ENCODE assay signal across 8 mouse cellular contexts in genomic region chr14:20545529-20546331, GRCm38 (mm10). TPM values are rescaled to one million over a fixed set of nuclear protein-coding genes. Genes with fewer than 3 reads are reported as not detected.
DNase-seq lines count a peak whose midpoint lies in the region; ATAC-seq and TF ChIP-seq lines count a peak whose summit lies in the region.

No protein-coding gene starts in this region.

- peaks cover 0 to 45% of the 10 kb centered on the region in 2 experiments; a peak in 2 of 4 replicates for H3K4me1 ChIP-seq in CH12.LX (ENCODE audit: control insufficient read depth in 1 of 2, insufficient read depth in 2 of 2)
- H3K4me1 ChIP-seq in forebrain, embryonic 11.5 days (replicated peaks; ENCODE audit: control insufficient read depth, insufficient read depth, low read length): peaks cover 3% of the 10 kb centered on the region; the same call in 1 of the 2 replicates
- H3K4me1 ChIP-seq in heart, postnatal 0 days (ENCODE audit: control insufficient read depth, insufficient read depth): peaks cover 5% of the 10 kb centered on the region; the same call in 1 of the 2 replicates
- peaks cover 15% of the 10 kb centered on the region for H3K4me1 ChIP-seq in liver, postnatal 0 days (ENCODE audit: insufficient read depth)
- peaks cover 11% of the 10 kb centered on the region; the same call in 1 of the 2 replicates for H3K4me1 ChIP-seq in neural tube, embryonic 14.5 days (ENCODE audit: control insufficient read depth, insufficient read depth, low read length)

- no peak for TF ChIP-seq CTCF in CH12.LX (conservative IDR thresholded peaks at IDR 0.05 in 1 of 2, IDR thresholded peaks at IDR 0.05 in 1 of 2; ENCODE audit: low read depth in 2 of 2, low read length in 2 of 2)
- no peak for TF ChIP-seq CTCF in heart, postnatal 0 days (IDR thresholded peaks at IDR 0.05; ENCODE audit: low read depth)
- no peak for TF ChIP-seq CTCF in liver, postnatal 0 days (IDR thresholded peaks at IDR 0.05; ENCODE audit: low read depth)

- peak overlapping the region; percentile 94 for H3K9ac ChIP-seq in CH12.LX (ENCODE audit: insufficient read depth, low read depth)
- H3K9ac ChIP-seq in forebrain, embryonic 11.5 days (ENCODE audit: low read length): peak overlapping the region; percentile 93
- H3K9ac ChIP-seq in heart, postnatal 0 days (replicated peaks; ENCODE audit: low read depth, low read length): peak overlapping the region; percentile 95
- peak overlapping the region; percentile 90 for H3K9ac ChIP-seq in liver, postnatal 0 days (replicated peaks)
- H3K9ac ChIP-seq in neural tube, embryonic 14.5 days (replicated peaks; ENCODE audit: low read depth, low read length): peak overlapping the region; percentile 93

- H3K27me3 ChIP-seq in CH12.LX (replicated peaks): no peaks in the 10 kb centered on the region
- H3K27me3 ChIP-seq in forebrain, embryonic 11.5 days (ENCODE audit: control insufficient read depth, insufficient read depth, low read length): no peaks in the 10 kb centered on the region
- no peaks in the 10 kb centered on the region for H3K27me3 ChIP-seq in heart, postnatal 0 days (ENCODE audit: control insufficient read depth, insufficient read depth, low read length)
- H3K27me3 ChIP-seq in liver, postnatal 0 days (ENCODE audit: insufficient read depth, low read length): no peaks in the 10 kb centered on the region
- H3K27me3 ChIP-seq in neural tube, embryonic 14.5 days (ENCODE audit: control insufficient read depth, insufficient read depth, low read length): no peaks in the 10 kb centered on the region

- peak; percentile 97 for ATAC-seq in forebrain, embryonic 11.5 days (replicated peaks; ENCODE audit: low FRiP score)
- ATAC-seq in heart, postnatal 0 days (ENCODE audit: insufficient read depth, low read depth): peak; percentile 97
- peak; percentile 98 for ATAC-seq in liver, postnatal 0 days
- peak; percentile 93 for ATAC-seq in neural tube, embryonic 14.5 days (ENCODE audit: low read depth)

- dilution Hi-C loops in CH12.LX (cut with MboI; ENCODE audit: extremely low pct_ligation_motif_present, extremely low pct_unique_long_range_greater_than_20kb, low sequenced_read_pairs): no loop called here

- no peak for TF ChIP-seq EP300 in CH12.LX (IDR thresholded peaks at IDR 0.05; ENCODE audit: low read length)
- 0 out of 2 replicates have a peak, but pooled peaks have one; percentile 42 for TF ChIP-seq EP300 in heart, postnatal 0 days (IDR thresholded peaks at IDR 0.05; ENCODE audit: low read depth)
- TF ChIP-seq EP300 in liver, postnatal 0 days (IDR thresholded peaks at IDR 0.05; ENCODE audit: low read depth): no peak

- H3K4me2 ChIP-seq in CH12.LX (ENCODE audit: insufficient read depth, low read depth, poor library complexity, severe bottlenecking): no peak overlapping the region
- peak overlapping the region; percentile 62 for H3K4me2 ChIP-seq in forebrain, embryonic 11.5 days (ENCODE audit: low read depth, low read length, severe bottlenecking)
- peak overlapping the region; percentile 65 for H3K4me2 ChIP-seq in heart, postnatal 0 days (ENCODE audit: low read depth, low read length)
- peak overlapping the region; percentile 76 for H3K4me2 ChIP-seq in liver, postnatal 0 days (ENCODE audit: low read depth, low read length)
- H3K4me2 ChIP-seq in neural tube, embryonic 14.5 days (ENCODE audit: low read depth, low read length): peak overlapping the region; percentile 58

- H3K36me3 ChIP-seq in CH12.LX (replicated peaks in 1 of 2; ENCODE audit: control insufficient read depth in 1 of 2, insufficient read depth in 1 of 2, low read length in 1 of 2): peaks cover 15 to 31% of the 10 kb centered on the region in 2 experiments
- H3K36me3 ChIP-seq in forebrain, embryonic 11.5 days (ENCODE audit: control insufficient read depth, insufficient read depth, low read length): peaks cover 2% of the 10 kb centered on the region; the same call in 1 of the 2 replicates
- peaks cover 28% of the 10 kb centered on the region for H3K36me3 ChIP-seq in heart, postnatal 0 days (replicated peaks; ENCODE audit: control insufficient read depth, insufficient read depth, low read length)
- no peaks in the 10 kb centered on the region; the same call in 1 of the 2 replicates for H3K36me3 ChIP-seq in liver, postnatal 0 days (replicated peaks; ENCODE audit: insufficient read depth, low read length)
- H3K36me3 ChIP-seq in neural tube, embryonic 14.5 days (ENCODE audit: control insufficient read depth, insufficient read depth, low read length): 0 out of 2 replicates have a peak, but pooled peaks cover 5% of the 10 kb centered on the region

- WGBS in forebrain, embryonic 11.5 days: under 1% methylated on average over 56 of the region's 67 CpGs
- WGBS in heart, postnatal 0 days: under 1% methylated on average over 52 of the region's 67 CpGs
- under 1% methylated on average over 67 of the region's 67 CpGs for WGBS in large intestine, adult 2 months
- WGBS in liver, postnatal 0 days (ENCODE audit: insufficient replicate concordance): 2% methylated on average over 53 of the region's 67 CpGs
- under 1% methylated on average over 52 of the region's 67 CpGs for WGBS in neural tube, embryonic 14.5 days

- peak; percentile 86 for TF ChIP-seq POLR2A in CH12.LX (IDR thresholded peaks at IDR 0.05; ENCODE audit: low read depth, low read length)

- peak overlapping the region; percentile 81 to 94 (median 84) for H3K4me3 ChIP-seq in CH12.LX (replicated peaks in 1 of 3; ENCODE audit: low read depth in 2 of 3, low read length in 2 of 3, poor library complexity in 1 of 3)
- peak overlapping the region; percentile 87 for H3K4me3 ChIP-seq in forebrain, embryonic 11.5 days (ENCODE audit: low read depth, low read length)
- H3K4me3 ChIP-seq in heart, postnatal 0 days (ENCODE audit: low read depth, low read length): peak overlapping the region; percentile 65
- peak overlapping the region; percentile 76 for H3K4me3 ChIP-seq in liver, postnatal 0 days (ENCODE audit: low read depth, low read length)
- H3K4me3 ChIP-seq in neural tube, embryonic 14.5 days (ENCODE audit: low read depth, low read length): peak overlapping the region; percentile 95

- no peak for TF ChIP-seq RAD21 in CH12.LX (IDR thresholded peaks at IDR 0.05; ENCODE audit: low read depth, low read length)

- peaks cover 29% of the 10 kb centered on the region for H3K79me2 ChIP-seq in CH12.LX (replicated peaks; ENCODE audit: control insufficient read depth, extremely low read depth, insufficient read depth, poor library complexity, severe bottlenecking)

- H3K9me3 ChIP-seq in CH12.LX (replicated peaks; ENCODE audit: low read length): no peaks in the 10 kb centered on the region
- H3K9me3 ChIP-seq in forebrain, embryonic 11.5 days (ENCODE audit: control insufficient read depth, low read length): no peaks in the 10 kb centered on the region
- H3K9me3 ChIP-seq in heart, postnatal 0 days (replicated peaks; ENCODE audit: control insufficient read depth, low read length): no peaks in the 10 kb centered on the region
- H3K9me3 ChIP-seq in liver, postnatal 0 days (ENCODE audit: low read length): no peaks in the 10 kb centered on the region
- no peaks in the 10 kb centered on the region for H3K9me3 ChIP-seq in neural tube, embryonic 14.5 days (ENCODE audit: control insufficient read depth, low read length)

- in situ Hi-C loops in CH12.LX (cut with MboI; ENCODE audit: low pct_ligation_motif_present, low pct_unique_long_range_greater_than_20kb, low sequenced_read_pairs): no loop called here

- H3K27ac ChIP-seq in CH12.LX (ENCODE audit: insufficient read depth, low read depth): peak overlapping the region; percentile 90
- H3K27ac ChIP-seq in forebrain, embryonic 11.5 days (ENCODE audit: low read depth, low read length): peak overlapping the region; percentile 95
- peak overlapping the region; percentile 99 for H3K27ac ChIP-seq in heart, postnatal 0 days (ENCODE audit: low read depth)
- H3K27ac ChIP-seq in liver, postnatal 0 days (ENCODE audit: low read depth): peak overlapping the region; percentile 100
- H3K27ac ChIP-seq in neural tube, embryonic 14.5 days (ENCODE audit: low read depth, low read length): peak overlapping the region; percentile 98

- DNase-seq in CH12.LX (ENCODE audit: extremely low read depth): peak; percentile 71
- DNase-seq in c-Kit-positive CD71-positive TER-119-negative erythroid progenitor cells, embryonic 14.5 days (ENCODE audit: low read depth): peak; percentile 79
- peak; percentile 90 for DNase-seq in forebrain, embryonic 11.5 days (ENCODE audit: low spot score)
- DNase-seq in heart, postnatal 0 days (ENCODE audit: low spot score): peak; percentile 81
- peak; percentile 46 for DNase-seq in large intestine, adult 2 months (ENCODE audit: low read depth, low spot score)
- peak; percentile 94 for DNase-seq in liver, postnatal 0 days
- peak; percentile 90 for DNase-seq in testis, postnatal 10 days (ENCODE audit: low spot score)

TF ChIP-seq in CH12.LX, 34 proteins besides CTCF, POLR2A, EP300 and RAD21 (continues in another document):
- TF ChIP-seq MAZ (IDR thresholded peaks at IDR 0.05; ENCODE audit: low read depth, low read length): peak; percentile 0; the same call in 1 of the 2 replicates
- no peak for TF ChIP-seq MAFK (IDR thresholded peaks at IDR 0.05; ENCODE audit: insufficient replicate concordance, low read length)
- TF ChIP-seq NRF1 (IDR thresholded peaks at IDR 0.05; ENCODE audit: low read depth, low read length): peak; percentile 42; the same call in 1 of the 2 replicates

RNA-seq across cellular contexts. Expression of gene Ppp3cb, which starts 0.6 kb away (rescaled TPM):
- total RNA-seq in CH12.LX (2012; rRNA removed) (23.6 and 25.7 TPM in 2 replicates), CH12.LX (2014; rRNA removed) (50.6 and 55.3 TPM in 2 replicates)
- 53.8 and 61.1 TPM in 2 replicates for polyA plus RNA-seq in CH12.LX (2012; ENCODE audit: insufficient read length, low read depth)
- 61.5 and 69.1 TPM in 2 replicates for polyA plus RNA-seq in forebrain, embryonic 11.5 days (2014; fragmentation: Nextera tagmentation; extraction: Ambion mirVana)
- total RNA-seq in heart, postnatal 0 days (2014; rRNA removed; ENCODE audit: low replicate concordance): 22.7 and 27.1 TPM in 2 replicates
- polyA plus RNA-seq in heart, postnatal 0 days (2015; fragmentation: Nextera tagmentation; extraction: Ambion mirVana): 23.2 and 25.5 TPM in 2 replicates
- 10.7 and 11.9 TPM in 2 replicates for polyA plus RNA-seq in large intestine, adult 2 months (2012; rRNA removed)
- polyA plus RNA-seq in liver, postnatal 0 days (2015; fragmentation: Nextera tagmentation; extraction: Ambion mirVana): 13.6 and 14.9 TPM in 2 replicates
- 130 and 139 TPM in 2 replicates for polyA plus RNA-seq in neural tube, embryonic 14.5 days (2014; fragmentation: Nextera tagmentation; extraction: Ambion mirVana)

RNA-seq across cellular contexts. Expression of gene Mss51, which starts 49.0 kb away (rescaled TPM):
- 0.59 and 0.63 TPM in 2 replicates for total RNA-seq in CH12.LX (2012; rRNA removed)
- 0.45 and 0.47 TPM in 2 replicates for total RNA-seq in CH12.LX (2014; rRNA removed)
- polyA plus RNA-seq in CH12.LX (2012; ENCODE audit: insufficient read length, low read depth): 1.1 and 1.5 TPM in 2 replicates
- polyA plus RNA-seq in forebrain, embryonic 11.5 days (2014; fragmentation: Nextera tagmentation; extraction: Ambion mirVana): 1.1 and 1.4 TPM in 2 replicates
- total RNA-seq in heart, postnatal 0 days (2014; rRNA removed; ENCODE audit: low replicate concordance): 0.99 TPM in 1 of 2 replicates, not detected in the other
- 0.16 and 0.20 TPM in 2 replicates for polyA plus RNA-seq in heart, postnatal 0 days (2015; fragmentation: Nextera tagmentation; extraction: Ambion mirVana)
- 0.63 and 0.64 TPM in 2 replicates for polyA plus RNA-seq in large intestine, adult 2 months (2012; rRNA removed)
- 0.40 and 0.41 TPM in 2 replicates for polyA plus RNA-seq in liver, postnatal 0 days (2015; fragmentation: Nextera tagmentation; extraction: Ambion mirVana)
- 0.47 and 0.66 TPM in 2 replicates for polyA plus RNA-seq in neural tube, embryonic 14.5 days (2014; fragmentation: Nextera tagmentation; extraction: Ambion mirVana)

Comparison
In these comparisons a context has a peak if more than half of its experiments do, and no peak if none do; other contexts are left out.
1. Peak in every context shown above with its lines: DNase-seq, ATAC-seq, H3K4me3 ChIP-seq and H3K27ac ChIP-seq.